Mouse (Mus musculus): ENCODE measurements around the gene Nhlrc3.

Nhlrc3 gene

DNA sequence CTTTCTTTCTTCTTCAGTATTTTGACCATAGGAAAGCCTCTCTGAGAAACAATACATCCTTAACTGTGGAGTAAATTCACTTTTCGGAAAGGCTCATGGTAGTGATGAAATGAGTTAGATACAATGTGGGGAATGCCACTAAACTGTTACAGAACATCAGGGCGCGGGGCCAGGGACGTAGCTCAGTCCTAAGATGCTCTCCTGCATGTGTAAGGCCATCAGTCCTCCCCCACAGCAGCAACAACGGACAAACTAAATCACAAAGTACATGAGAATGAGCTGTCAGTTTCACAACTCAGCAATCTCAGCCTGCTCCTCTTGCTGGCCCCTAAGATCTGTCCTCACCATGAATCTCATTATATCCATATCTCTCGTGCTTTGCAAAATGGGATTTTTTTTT is 8.6 kb downstream of the Nhlrc3 start:
- no peak for DNase-seq (ENCODE audit: low spot score)

DNA sequence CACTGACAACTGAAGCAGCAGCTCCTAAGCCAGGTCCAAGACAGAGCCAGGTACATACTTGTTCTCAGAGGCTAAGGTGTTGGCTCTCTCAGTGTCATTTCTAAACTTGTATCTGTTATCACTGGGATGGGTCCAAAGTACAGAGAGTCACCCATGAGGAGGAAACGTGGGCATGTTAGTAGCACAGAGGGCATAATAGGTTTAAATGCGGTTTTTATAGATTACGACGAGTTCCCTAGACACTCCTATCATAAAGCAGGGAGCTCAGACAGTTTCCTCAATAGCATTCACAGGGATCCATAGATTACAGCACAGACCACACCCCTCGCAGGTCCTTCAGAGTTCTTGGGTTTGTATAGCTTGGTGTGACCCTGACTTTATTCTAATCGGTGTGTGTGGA is 9.1 kb downstream of the Nhlrc3 start:
- no peak for DNase-seq (ENCODE audit: low spot score)

- no peak for DNase-seq (ENCODE audit: low spot score)
Observed at GRCm38 (mm10) chr3:53453346-53453745, 9.8 kb downstream of the Nhlrc3 start.

DNA sequence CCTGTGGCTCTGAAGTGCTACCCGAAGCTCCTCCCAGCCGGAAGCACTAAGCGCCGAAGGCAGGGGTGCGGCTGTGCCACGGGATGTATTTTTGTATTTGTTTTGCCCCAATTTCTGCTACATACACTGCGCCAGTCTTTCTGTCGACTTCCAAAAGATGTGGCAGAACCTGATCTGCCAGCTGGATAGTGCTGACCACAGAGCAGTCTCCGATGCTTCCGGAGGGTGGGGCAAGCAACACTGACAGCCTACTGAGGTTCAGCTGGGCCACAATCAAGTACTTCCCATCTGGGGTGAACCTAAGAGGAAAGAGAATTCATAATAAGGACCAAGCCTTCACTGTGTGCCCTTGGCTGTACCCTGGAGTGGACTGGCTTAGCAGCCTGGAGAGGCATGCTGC is 10.8 kb downstream of the Nhlrc3 start:
- DNase-seq (ENCODE audit: low spot score): no peak

DNA sequence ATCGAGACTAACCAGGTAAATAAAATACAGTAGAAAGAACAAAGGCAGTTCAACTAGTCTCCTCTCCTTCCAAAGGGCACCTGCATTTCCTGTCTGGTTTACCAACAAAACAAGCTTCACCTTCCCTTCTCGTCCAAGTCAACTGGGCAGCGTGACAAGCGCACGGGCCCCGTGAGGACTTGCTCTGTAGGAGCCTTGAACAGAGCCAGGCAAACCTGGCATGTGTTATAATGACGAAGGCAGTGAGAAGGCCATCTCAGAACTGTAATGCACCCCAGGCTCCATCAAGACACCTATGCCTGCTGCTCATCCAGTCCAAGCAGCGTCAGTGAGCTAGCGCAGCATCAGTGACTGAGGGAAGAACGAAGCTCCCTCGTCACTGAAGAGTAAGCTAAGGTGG is 12.5 kb downstream of the Nhlrc3 start:
- no peak for DNase-seq (ENCODE audit: low spot score)

GRCm38 (mm10) chr3:53448208-53448607 is 14.9 kb downstream of the Nhlrc3 start:
- DNase-seq (ENCODE audit: low spot score): no peak

- DNase-seq (ENCODE audit: low spot score): no peak
Observed at GRCm38 (mm10) chr3:53446801-53447200, 16.3 kb downstream of the Nhlrc3 start.

GRCm38 (mm10) chr3:53445540-53445939 is 17.6 kb downstream of the Nhlrc3 start:
- no peak for DNase-seq (ENCODE audit: low spot score)

- no peak for DNase-seq (ENCODE audit: low spot score)
Observed at GRCm38 (mm10) chr3:53436550-53436949, 26.6 kb downstream of the Nhlrc3 start.

DNA sequence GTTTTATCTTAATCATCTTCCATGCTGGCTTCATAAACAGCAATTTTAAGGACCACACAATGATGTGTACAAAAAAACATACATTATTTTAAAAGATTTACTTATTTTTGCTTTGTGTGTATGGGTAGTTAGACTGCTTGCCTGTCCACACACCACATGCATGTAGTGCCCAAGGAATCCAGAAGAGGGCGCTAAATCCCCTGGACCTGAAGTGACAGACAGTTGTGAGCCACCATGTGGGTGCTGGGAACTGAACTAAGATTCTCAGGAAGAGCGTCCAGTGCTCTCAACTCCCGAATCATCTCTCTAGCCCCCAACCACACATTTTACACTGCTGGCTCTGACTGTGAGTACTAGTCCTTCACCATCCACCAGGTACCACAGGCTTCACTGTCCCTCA is 28.5 kb downstream of the Nhlrc3 start:
- no peak for DNase-seq (ENCODE audit: low spot score)

DNA sequence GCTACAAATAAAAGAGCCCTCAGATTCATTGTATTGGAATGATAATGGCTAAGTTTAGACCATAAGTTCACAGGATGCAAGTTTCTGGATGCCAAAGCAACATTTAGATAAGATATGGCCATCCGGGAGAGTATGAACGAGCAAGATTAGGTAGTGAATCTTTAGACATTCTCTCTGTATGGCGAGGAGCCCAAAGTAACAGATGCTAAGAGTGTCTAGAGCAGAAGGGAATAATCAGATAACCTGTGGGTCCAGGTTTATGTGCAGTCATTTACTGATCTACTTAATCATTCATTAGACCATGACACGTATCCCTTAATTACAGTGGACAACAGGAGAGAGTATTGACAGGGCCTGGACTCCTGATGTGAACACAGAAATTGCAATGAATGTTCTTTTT is 39.6 kb downstream of the Nhlrc3 start:
- no peak for DNase-seq (ENCODE audit: low spot score)

- no peak for DNase-seq (ENCODE audit: low spot score)
Observed at GRCm38 (mm10) chr3:53422691-53423090, 40.4 kb downstream of the Nhlrc3 start.

DNA sequence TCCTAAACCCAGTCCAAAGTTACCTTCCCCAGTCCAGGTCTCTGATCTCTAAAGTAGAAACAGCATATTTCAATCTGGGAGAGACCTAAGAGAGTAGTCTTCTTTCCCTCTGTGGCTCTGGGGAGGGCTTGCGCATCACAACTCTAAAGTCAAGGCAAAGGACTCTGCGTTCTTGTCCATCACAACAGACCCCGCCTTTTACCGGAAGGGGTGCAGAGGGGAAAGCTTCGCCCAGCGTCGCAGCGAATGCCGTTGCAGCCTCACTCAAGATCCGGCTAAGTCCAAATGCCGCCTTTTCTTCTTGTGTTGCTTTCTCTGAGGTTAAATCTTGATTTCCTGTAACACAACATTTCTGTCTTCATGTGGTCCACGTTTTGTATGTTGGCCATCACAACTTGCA is 41.5 kb downstream of the Nhlrc3 start:
- DNase-seq (ENCODE audit: low spot score): no peak

DNA sequence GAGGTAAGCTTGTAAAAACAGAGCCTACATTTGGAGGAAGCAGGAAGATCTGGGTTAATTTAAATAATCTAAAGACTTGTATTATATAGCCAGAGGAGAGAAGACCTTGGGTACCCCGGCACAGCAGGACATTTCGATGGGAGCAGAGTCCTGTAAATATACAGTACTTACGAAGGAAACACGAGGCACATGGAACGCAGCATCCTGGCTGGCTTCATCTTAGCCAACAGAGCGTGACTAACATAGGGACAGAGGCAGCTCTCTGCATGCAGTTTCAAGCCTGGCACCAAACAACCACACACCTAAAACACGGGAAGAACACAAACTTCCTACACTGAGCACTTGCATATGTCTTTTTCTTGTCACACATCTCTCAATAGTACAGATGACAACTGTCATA is 45.4 kb downstream of the Nhlrc3 start:
- DNase-seq (ENCODE audit: low spot score): no peak

DNA sequence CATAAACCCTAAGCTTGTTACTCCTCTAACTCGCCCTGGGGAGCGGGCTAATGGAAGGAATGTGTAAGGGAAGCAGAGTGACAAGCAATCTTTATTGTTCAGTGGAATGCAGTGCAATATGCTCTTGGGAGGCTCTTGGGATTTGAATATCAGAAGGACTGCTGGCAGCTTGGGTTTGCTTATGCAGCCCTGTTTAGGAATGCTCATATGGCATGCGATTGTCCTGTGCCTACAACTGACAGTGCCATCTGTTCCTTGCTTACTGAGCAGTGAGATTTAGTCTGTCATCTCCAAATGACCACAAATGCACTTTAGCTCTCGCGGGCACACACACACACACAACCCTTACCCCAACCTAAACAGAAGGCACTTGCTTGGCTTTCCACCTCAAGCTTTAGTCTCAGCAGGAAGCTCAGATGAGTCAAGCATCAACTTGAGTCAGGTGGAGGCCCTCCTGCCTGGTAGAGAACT is 47.1 kb downstream of the Nhlrc3 start:
- no peak for DNase-seq (ENCODE audit: low spot score)

DNA sequence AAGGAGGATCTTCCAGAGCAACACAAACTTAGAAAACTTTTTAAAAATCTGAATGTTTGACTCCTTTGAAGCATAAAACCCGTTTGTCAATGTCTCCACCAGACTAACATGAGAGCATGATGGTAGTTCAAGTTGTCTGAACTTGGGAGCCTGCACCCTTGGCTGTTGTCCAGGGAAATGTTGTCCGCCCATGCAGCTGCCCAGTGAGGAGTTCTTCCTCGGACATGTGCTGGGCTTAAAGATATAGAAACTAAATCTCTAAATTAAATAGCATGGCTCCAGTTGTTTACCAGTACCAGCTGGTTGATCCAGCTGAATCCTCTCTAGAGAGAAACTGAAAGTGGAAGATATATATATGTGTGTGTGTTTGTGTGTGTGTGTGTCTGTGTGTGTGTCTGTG is 49.2 kb downstream of the Nhlrc3 start:
- no peak for DNase-seq (ENCODE audit: low spot score)

DNA sequence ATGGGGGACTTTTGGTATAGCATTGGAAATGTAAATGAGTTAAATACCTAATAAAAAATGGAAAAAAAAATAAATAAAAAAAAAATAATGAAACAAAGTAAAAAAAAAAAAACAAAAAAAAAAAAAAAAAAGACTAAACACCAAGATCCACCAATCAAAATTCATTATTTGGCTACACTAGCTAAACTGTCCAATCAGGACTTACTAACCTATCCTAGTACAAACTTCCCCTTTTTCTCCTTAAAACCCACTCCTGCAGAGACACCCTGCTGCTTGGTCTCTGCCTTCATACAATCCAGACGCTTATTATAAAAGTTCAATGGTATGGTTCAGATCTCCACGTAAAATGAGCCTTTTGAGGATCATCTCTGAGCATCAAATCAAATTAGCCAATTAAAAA is 49.7 kb downstream of the Nhlrc3 start:
- no peak for DNase-seq (ENCODE audit: low spot score)

DNA sequence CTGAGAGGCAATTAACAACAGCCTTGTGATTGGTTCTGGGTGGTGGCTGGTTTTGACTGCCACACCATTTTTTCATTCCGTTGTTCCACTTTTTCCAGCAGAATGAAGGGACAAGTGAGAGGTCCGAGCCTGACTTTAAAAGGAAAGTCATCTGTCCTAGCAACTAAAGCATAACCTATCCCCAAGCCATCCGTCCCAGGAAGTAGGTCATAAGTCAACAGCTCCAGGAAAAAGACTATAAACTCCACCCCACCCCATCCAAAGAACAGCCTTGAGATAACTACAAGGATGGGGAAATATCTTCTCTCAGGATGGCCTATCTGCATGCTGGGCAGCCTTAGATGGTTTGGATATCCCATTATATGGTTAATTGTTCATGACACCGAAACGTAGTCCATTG is 50.9 kb downstream of the Nhlrc3 start:
- no peak for DNase-seq (ENCODE audit: low spot score)

DNA sequence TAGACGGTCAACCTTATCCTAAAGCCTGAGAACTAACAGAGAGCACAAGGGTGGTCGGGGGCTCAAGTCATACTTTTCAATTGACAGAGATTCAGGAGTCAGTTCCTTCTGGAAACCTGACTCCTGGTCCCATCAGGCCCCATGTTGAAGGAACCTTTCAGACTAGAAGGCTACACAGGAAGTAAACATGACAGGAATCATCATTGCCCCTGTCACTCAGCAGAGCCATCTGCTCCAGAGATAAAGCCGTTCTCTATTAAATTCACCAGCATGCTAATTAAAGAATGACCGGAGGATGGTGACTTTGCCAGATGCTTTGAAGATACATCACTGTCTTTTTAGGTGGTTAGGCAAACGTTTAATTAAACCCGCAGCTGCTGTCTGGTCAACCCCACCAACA is 53.1 kb downstream of the Nhlrc3 start:
- DNase-seq (ENCODE audit: low spot score): no peak

- DNase-seq (ENCODE audit: low spot score): no peak
Observed at GRCm38 (mm10) chr3:53407145-53407544, 56.0 kb downstream of the Nhlrc3 start.
